Mouse (Mus musculus): ENCODE measurements at regions not wholly inside any gene's neighbourhood (a gene's known extent, or its start where the extent isn't known, plus 50 kb on each side); places are given as distances from the start of the nearest gene placed in this dataset.

- DNase-seq (ENCODE audit: low spot score): peak; percentile 32
Measured at GRCm38 (mm10) chr4:135034406-135034805, 86.0 kb upstream of the Runx3 start.

GRCm38 (mm10) chr4:135036764-135037163 lies 83.7 kb upstream of the Runx3 start:
- no peak for DNase-seq (ENCODE audit: low spot score)

DNA sequence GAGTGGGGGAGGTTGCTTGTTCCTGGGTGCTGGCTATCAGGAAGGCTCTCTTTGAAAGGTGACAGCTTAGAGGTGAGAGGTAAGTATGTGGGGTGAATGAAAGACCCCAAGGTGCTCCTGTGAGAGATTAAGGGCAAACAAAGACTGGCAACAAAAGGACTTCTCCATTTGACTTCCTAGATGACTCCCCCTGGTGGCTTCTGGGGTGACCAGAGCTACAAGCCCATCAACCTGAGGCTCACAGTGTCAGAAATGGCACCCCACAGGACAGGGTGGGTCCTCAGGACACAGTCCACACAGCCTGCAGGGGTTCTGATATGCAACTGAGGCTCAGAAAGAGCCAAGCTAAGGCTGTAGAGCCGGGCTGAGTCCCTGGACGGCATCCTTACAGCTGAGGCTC lies 81.2 kb upstream of the Runx3 start:
- no peak for DNase-seq (ENCODE audit: low spot score)

- no peak for DNase-seq (ENCODE audit: low spot score)
Measured at GRCm38 (mm10) chr4:135041921-135042320, 78.5 kb upstream of the Runx3 start.

DNA sequence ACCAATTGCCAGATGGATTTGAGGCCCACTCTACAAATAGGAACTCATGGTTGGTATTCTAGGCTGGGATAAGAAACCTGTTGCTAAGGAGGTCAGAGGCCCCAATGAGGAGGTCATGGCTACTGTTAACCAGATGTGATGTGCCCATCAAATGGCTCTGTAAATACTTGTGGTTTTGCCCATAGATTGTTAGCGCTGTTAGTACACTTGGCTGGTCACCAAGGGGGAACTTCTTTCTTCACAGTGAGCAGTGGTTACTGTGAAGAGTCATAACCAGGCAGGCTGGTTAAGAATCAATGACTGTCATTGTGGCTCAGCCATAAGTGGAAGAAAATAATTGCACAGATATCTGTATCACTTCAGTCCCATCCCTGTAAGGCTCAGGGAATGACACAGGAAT lies 78.0 kb upstream of the Runx3 start:
- no peak for DNase-seq (ENCODE audit: low spot score)

- DNase-seq (ENCODE audit: low spot score): no peak
Measured at GRCm38 (mm10) chr4:135045054-135045453, 75.4 kb upstream of the Runx3 start.

GRCm38 (mm10) chr4:135046619-135047018 lies 73.8 kb upstream of the Runx3 start:
- no peak for DNase-seq (ENCODE audit: low spot score)

DNA sequence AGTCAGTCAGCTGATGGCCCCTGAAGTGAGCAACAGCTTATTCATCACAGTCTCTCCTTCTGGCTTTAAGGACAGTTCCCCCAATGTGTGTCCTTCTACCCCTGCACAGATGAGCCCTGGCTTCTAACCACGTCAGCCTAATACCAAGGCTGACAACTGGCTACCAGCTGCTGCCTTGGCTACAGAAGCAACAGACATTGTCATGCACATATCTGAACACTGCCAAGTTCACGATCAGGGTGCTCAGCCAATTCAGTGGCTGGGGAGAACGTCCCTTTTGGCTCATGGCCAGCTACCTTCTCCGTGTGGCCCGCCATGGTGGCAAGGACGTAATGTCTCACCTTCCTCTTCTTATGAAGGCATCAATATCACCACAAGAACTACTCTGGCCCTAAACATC lies 73.2 kb upstream of the Runx3 start:
- DNase-seq (ENCODE audit: low spot score): no peak

DNA sequence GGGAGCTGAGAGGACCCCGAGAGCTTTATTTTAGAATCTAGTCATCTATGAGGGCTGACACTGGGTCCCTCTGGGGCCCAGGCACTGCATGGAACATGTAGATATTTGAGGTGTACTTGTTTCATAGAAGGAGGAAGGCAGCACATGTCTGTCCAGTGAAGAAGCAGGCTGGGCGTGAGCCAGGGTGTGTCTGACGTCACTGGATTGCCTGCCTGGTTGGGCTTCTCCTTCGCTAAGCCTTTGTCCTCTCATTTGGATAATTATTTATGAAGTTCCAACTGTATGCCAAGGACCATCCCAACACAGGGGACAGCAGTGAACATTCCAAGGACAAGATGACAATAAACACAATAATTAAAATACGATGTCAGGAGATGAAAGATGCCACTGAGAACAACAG lies 72.7 kb upstream of the Runx3 start:
- DNase-seq (ENCODE audit: low spot score): no peak

DNA sequence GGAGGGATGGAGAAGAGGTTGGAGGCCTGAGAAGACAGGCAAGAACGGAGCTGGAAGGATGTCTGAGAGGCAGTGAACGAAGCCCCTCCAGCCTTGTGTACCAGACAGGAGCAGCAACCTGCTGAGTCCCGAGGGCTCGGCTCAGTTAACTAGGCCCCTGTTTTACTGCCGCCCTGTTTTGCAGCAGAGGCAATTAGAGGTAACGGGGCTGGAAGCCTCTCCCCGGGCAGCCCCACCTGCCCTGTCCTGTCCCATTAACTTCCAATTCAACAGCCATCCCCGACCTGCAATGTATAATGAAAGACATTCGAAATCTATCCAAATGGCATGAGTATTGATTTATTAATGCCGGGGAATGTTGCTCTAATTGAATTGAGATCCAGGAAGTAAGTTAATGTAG lies 70.5 kb upstream of the Runx3 start:
- DNase-seq (ENCODE audit: low spot score): no peak

DNA sequence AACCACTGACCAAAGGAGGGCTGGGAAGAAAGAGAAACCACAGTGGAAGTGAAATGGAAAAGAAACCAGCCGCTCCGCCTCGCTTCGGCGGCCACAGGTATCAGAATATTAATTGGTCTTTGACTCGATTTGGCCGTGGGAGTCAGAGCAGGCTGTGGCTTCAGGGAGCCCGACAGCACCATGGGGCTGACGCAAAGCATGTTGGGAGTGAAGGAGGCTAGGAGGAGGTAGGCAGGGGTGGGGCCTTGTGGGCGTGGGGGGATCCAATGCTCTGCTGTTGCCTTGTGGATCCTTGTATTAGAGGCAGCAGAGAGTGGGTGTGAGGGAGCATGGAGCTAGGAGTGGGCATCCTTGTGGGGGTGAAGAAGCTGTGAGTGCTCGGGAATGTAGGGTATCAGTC lies 69.0 kb upstream of the Runx3 start:
- DNase-seq (ENCODE audit: low spot score): no peak

- no peak for DNase-seq (ENCODE audit: low spot score)
Measured at GRCm38 (mm10) chr4:135053585-135053984, 66.9 kb upstream of the Runx3 start.

DNA sequence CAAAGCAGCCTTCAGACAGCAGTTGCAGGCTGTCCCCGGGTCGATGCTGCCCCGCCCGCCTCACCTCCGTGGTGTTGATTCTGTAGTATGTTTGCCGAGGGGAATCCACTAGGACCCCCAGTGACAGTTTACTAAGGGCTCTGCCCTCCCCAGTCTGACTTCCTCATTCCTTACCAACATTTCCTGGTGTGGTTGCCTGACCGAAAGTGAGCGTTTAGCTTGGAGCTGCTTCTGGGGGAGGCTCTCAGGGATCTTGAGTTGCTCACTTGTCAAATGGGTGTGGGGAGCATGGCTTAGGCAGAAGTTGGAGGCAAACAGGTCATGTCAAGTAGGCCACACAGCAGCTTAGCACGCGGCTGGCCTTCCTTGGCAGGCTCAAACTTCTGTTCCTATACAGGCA lies 66.1 kb upstream of the Runx3 start:
- DNase-seq (ENCODE audit: low spot score): no peak

DNA sequence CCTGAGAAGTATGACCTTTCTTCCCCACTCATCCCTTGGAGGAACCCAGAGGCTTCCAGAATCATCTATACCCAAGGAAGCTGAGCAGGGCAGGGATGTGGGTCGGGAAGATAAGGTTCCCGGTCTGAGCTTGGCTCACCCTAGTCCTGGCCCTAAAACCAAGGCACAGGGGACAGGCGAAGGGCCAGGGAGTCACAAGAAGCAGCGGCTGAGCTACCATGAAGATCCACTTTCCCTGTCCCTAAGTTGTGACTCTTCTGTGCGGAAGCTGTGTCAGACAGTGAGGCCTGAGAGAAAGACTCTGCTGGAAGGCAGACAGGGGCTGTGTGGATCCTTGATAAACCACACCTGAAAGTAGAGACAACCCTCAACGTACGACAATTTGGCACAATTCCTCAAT lies 64.1 kb upstream of the Runx3 start:
- DNase-seq (ENCODE audit: low spot score): no peak

GRCm38 (mm10) chr4:135057286-135057685 lies 63.2 kb upstream of the Runx3 start:
- no peak for DNase-seq (ENCODE audit: low spot score)

GRCm38 (mm10) chr4:135058895-135059294 lies 61.6 kb upstream of the Runx3 start:
- no peak for DNase-seq (ENCODE audit: low spot score)

- no peak for DNase-seq (ENCODE audit: low spot score)
Measured at GRCm38 (mm10) chr4:135061030-135061743, 59.3 kb upstream of the Runx3 start.

DNA sequence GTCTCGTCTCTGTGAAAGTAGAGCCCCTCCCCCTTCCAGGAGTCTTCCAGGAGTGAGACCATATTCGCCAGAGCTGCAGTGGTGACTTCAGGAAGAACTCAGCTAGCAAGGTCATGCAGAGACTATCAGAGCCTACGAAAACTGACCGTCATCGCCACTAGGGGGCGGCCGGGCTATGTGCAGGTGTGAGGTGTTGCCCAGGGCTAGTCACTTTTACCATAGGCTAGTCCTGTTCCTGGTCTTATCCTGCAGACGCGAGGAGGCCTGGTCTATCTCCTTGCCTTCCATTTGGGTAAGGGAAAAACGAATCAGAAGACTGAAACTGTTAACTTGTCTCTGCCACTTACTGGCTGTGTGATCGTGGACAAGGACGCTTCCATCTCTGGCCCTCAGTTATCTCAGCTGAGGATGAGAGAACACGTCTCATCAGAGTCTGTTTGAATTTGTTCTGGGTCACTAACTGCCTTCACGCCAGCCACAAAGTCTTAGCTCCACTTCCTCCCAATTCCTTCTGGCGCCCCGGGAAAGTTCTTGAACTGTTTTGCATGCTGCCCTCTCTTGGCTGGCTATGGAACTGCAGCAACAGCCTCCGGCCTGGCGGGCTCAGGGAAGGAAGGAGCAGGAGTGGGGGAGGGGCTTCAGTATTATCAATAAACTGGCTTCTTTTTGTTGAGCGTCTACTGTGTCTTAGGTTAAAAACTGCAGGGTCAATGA lies 53.5 kb upstream of the Runx3 start:
- peak; percentile 62 for DNase-seq (ENCODE audit: low spot score)

- DNase-seq (ENCODE audit: low spot score): no peak
Measured at GRCm38 (mm10) chr4:135067805-135068204, 52.6 kb upstream of the Runx3 start.

DNA sequence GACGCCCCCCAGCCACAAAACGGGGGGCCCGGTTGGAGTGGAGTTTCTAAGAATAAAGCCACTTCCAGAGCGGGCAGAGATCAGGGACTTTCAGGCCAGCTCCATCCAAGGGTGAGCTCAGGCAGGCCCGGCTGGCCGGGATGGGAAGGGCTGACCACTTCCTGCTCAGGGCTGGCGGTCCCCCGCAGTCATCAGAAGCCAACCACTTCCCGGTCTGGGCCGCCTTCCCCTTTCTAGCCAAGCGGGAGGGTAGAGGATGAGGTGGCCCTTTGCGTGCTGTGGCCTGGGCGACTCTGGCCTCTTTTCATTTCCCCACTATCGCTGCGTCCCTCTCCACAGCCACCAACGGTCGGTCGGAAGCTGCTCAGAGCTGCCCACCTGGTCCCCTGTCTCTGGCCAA lies 50.6 kb upstream of the Runx3 start:
- DNase-seq (ENCODE audit: low spot score): no peak

Measured in urinary bladder, adult 2 months (tissue).